In genomic region chr17:6962936-6963335, GRCm38 (mm10) we compare ENCODE assay signal across 2 mouse cellular contexts. TPM values are rescaled to one million over a fixed set of nuclear protein-coding genes. Genes with fewer than 3 reads are reported as not detected.
"Had no signal": no experiment of that assay in that cellular context is flagged by ENCODE, and none has a peak within 500 bp of the region (broad histone marks: within the 10 kb centered on the region; RNA-seq: fewer than 3 reads in every experiment).

No protein-coding gene starts in this region.

RNA-seq across cellular contexts. Expression of gene Gm49721, which starts 15.8 kb away (rescaled TPM):
- total RNA-seq: monocyte, adult 5-6 weeks had no signal
- polyA plus RNA-seq: macrophage had no signal
